Mouse (Mus musculus) neural tube, postnatal 0 days (tissue): Measurements from ENCODE around the gene Stim1. TPM values are rescaled to one million over a fixed set of nuclear protein-coding genes. Genes with fewer than 3 reads are reported as not detected.

Source experiments
- polyA plus RNA-seq: library from polyadenylated mRNA; unstranded; fragments of >200 nt; fragmentation: Nextera tagmentation; extraction: Ambion mirVana; gene quantifications from 2 replicates; pipeline ENCODE4 v1.2.1, GENCODE M21; 2015

Stim1 gene
- 18.0 TPM in 2 replicates for polyA plus RNA-seq

DNA sequence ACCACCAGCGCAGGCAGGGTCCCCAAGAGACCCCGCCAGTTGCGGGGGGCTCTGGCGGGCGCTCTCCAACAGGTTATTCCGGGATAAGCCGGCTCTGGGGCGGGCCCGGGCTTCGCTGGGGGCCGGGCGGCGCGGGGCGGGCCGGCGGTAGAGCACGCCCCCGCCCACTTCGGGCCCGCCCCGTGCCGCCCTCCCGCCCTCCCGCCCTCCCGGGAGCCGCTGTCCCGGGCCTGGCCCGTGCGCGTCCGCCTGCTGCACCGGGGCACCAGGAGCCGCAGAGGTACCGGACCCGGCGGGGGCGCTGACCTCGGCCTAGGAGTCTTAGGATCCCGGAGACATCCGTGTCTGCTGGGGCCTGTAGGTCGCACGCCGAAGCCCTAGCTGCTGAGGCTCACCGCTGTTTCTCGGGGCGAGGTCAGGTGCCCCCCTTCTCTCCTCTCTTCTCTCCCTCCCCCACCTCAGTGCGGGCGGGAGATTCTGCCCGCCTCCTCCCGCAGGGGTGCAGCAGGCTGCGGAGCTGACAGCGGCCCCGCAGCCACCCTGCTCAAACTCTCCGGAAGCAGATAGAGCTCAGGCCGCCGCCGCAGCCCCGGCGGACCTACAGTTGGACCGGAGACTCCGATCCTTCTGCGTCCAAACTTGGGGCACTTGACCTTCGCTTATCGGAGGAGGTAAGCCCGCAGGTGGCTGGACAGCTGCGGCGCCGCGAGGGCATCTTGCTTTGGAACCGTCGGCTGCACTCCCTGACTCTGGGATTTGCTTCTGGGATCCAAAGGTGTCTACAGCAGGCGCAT is at the start of gene Stim1:
Gene Stim1 (plus strand): TSS at position 206 of the 794 bp plus-strand sequence.

DNA sequence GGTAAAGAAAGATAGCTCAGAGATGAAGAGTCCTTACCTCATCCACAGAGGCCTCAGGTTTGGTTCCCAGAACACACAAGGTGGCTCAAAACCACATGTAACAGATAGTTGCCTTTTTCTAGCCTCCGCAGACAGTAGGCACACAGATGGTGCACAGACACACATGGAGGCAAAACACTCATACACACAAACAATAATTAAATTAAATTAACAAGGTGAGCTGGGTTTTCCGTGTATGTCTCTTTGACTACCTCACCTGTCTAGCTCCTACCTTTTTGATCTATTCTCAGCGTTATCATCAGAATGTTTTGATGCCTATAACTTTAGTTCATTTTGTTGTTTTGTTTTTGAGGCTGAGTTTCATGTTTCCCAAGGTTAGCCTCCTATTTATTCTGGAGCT is 11.7 kb upstream of the Stim1 start, which contains the start of gene Rhog:
Gene Rhog (minus strand): TSS at position 101 of the 400 bp plus-strand sequence.

DNA sequence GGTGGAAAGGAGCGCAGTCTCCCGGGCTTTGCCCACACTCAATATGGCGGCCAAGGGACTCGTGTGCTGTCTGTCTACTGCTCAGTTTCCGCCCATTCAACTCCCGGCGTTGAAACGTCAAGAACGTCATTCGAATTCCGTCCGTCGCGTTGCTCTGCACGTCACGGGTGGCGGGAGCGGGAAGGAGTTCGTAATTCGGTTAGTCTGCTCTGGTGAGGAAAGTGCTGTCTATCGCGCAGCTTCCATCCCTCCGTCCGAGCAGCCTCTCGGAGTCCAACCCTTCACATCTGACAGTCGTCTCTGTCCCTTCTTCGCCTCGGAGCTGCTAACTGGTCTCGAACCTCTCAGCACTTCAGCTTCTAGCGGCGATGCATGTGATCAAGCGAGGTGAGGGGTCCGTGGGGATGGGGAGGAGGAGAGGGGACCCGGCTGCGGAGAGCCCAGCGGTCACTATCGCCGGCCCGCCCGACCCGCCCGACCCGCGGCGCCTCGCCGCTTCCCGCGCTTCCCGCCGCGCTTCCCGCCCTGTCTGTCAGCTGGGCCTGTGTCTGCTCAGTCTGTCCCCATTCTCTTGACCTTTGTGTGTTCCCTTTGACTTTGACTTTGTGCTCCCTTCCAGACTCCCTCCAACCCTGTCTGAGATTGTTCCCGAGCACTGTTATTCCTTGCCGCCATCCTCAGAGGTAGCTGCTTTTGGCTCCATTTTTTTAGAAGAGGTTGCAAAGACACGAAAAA is 174.2 kb downstream of the Stim1 start, which contains the start of gene Rrm1:
Gene Rrm1 (plus strand): TSS at position 39 of the 735 bp plus-strand sequence.

DNA sequence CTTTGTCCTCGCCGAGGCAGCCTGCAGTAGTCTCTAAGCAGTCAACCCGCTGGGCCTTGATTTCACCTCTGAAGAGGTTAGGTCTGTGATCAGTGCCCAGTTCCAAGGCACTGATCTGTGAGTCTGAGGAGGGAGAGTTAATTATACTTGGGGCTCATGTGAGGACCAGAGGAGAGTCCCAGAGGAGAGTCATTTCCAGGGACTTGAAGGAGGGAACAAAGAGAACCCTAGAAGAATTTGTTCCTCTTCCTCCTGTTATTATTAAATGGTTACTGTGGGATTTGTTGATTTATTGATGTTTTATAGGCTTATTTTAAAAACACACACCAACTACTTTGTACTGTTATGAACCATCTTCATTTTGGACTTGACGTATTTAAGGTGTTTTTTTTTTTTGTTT is 214.0 kb downstream of the Stim1 start, which contains the start of gene Olfr543:
Gene Olfr543 (minus strand): TSS at position 101 of the 400 bp plus-strand sequence.

Other genes starting within 250 kb of the Stim1 start
- gene Il18bp, start 249.1 kb upstream of the Stim1 start, polyA plus RNA-seq, result 2.7 and 2.9 TPM in 2 replicates
- gene Rnf121, start 202.3 kb upstream of the Stim1 start, polyA plus RNA-seq, result 27.7 and 28.9 TPM in 2 replicates
- gene Xndc1, start 202.3 kb upstream of the Stim1 start, polyA plus RNA-seq, result 17.4 and 22.7 TPM in 2 replicates
- 0.59 and 0.78 TPM in 2 replicates for gene Xntrpc, start 202.1 kb upstream of the Stim1 start, polyA plus RNA-seq
- gene Trpc2, start 184.7 kb upstream of the Stim1 start, polyA plus RNA-seq, result 0.08 TPM in 1 of 2 replicates, not detected in the other
- 0.22 and 0.27 TPM in 2 replicates for gene Art1, start 166.1 kb upstream of the Stim1 start, polyA plus RNA-seq
- 0.23 and 0.93 TPM in 2 replicates for gene Art5, start 158.3 kb upstream of the Stim1 start, polyA plus RNA-seq
- gene Chrna10, start 151.0 kb upstream of the Stim1 start, polyA plus RNA-seq, result 0.09 TPM in 1 of 2 replicates, not detected in the other
- gene Nup98, start 57.6 kb upstream of the Stim1 start, polyA plus RNA-seq, result 11.5 and 12.6 TPM in 2 replicates
- 69.0 and 69.2 TPM in 2 replicates for gene Pgap2, start 57.6 kb upstream of the Stim1 start, polyA plus RNA-seq
- gene Rhog, start 11.8 kb upstream of the Stim1 start, polyA plus RNA-seq, result 23.8 and 27.4 TPM in 2 replicates
- gene Rrm1, start 173.9 kb downstream of the Stim1 start, polyA plus RNA-seq, result 23.1 and 26.0 TPM in 2 replicates
- 0.27 and 0.57 TPM in 2 replicates for gene Olfr543, start 213.9 kb downstream of the Stim1 start, polyA plus RNA-seq
- gene Olfr544, start 220.5 kb downstream of the Stim1 start, polyA plus RNA-seq, result 0.06 TPM in 2 replicates
- 0.13 and 0.19 TPM in 2 replicates for gene Olfr545, start 231.8 kb downstream of the Stim1 start, polyA plus RNA-seq